Mouse (Mus musculus) adrenal gland, adult (tissue): ENCODE data around the gene Acads.
"Not testable (repeated sequence)": the region's sequence is repeated elsewhere in the genome, so short reads cannot be mapped to it uniquely, and the experiment has no call there.

ENCODE experiments used
- DNase-seq, 2 experiments: peaks; one replicate each; pipeline ENCODE4 v3.0.0; 2022 to 2023; ENCODE audit warnings: low spot score in 1 of 2; ENCODE audit not compliant: inconsistent age in 2 of 2

Acads gene

DNA sequence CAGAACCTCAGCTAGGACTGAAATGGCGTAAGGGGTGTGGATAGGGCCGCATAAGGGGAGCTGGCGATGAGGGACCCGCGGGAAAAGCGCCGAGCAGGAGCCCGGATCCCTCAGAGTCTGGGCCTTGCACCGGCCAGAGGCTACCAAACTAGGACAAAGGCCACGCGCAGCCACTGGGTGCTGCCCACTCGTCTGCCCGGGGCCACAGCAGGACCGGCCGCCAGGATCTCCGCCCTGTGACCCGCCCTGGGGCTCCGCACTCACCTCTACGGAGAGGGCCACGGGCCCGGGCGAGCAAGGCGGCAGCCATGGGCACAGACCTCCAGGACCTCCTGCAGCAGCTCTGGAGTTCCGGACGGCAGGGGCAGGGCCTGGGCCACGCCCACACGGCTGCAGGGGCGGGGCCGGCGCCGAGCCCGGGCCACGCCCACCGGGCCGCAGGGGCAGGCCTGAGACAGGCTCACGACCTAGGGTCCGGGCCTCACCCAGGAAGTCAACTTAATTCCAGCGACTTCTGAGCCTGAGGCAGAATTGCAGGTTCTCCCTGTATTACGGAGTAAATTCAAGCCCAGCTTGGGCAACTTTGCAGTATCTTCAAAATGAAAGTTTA lies at the start of gene Acads:
Gene Acads (minus strand): TSS at position 386 of the 610 bp plus-strand sequence.
- DNase-seq, result peak; percentile 94 to 97

DNA sequence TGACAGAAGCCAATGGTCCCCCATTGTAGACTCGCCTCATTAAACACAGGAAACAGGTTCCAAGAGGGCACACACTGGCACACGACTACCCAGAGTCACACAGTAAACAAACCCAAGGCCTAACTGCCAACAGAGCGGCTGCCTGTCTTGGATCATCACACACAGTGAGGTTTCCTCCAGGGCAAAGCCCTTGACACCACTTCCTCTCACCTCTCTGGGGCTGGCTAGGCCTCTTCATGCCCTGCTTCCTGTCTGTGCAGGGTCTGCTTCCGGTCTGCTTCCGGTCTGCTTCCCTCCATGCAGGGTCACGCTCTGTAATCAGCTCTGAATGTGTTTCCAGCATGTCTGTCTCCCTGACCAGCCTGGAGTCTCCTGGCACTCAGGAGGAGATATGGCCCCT lies 48.2 kb upstream of the Acads start:
- DNase-seq, result no peak

DNA sequence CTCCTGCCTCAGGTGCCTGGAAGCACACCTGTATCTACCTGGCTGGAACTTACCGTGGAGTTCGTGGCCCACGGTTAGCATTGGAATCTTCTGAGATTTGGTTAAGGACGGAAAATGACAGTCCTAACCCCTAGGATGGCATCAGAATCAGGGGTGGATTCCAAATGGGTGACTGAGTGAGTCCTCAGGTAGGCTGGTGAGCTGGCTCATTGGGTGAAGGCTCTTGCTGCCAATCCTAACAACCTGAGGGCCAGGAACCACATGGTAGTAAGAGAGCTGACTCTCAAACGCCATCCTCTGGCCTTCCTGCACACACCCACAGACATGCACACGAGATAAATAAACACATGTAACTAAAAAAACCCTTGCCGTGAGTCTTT lies 47.7 kb upstream of the Acads start:
- no peak for DNase-seq

DNA sequence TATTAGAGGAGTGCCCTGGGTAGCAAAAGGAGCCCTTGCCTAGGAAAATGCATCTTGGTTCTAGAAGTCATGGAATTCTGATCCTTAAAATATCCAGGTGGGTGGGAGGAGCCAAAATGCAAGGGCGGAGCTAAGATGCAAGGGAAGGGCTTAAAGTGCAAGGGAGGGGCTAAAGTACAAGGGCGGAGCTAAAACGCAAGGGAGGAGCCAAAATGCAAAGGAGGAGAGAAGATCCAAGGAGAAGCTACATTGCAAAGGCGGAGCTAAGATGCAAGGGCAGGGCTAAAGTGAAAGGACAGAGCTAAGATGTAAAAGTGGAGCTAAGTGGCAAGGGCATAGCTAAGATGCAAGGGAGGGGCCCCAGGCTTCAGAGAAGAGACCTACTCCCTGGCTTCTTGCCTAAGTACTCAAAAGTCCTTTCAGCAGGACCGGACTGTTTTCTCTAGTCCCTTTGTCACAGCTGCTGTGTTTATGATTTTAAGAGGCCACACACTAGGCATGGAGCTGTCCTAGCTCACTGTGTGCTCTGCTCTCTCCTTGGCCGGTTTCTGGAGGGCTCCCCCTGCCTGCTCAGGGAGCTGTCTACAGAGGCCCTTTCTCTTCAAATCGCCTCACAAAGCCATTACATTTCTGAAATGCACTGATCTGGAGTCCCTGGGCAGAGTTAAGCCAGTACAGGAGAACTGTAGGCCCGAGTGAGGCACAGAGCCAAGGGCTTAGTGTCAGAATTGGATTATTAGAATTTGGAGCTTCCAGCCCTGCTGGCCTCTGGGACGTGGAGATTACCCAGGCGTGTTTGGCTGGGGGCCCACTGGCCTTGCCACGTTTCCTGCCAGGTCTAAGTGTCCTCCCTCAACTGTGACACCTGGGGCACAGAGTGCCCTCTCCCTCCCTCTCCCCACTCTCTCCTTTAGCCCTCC lies 47.0 kb upstream of the Acads start:
- DNase-seq, result peak in 1 of 2 experiments; percentile 64

DNA sequence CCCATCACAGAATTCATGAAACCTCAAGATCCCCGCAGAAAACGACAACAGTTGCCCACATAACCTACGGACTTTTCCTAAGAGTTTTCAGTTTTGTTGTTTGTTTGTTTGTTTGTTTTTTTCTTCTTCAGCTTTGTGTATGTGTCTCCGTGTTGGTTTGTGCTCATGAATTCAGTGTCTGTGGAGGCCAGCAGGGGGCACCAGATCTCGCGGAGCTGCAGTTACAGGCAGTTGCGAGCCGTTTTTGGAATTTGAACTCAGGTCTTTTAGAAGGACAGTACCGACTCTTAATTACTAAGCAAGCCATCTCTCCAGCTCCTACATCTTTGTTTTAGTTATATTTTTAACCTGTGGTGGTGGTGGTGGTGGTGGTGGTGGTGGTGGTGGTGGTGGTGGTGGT lies 46.2 kb upstream of the Acads start:
- DNase-seq, result no peak

DNA sequence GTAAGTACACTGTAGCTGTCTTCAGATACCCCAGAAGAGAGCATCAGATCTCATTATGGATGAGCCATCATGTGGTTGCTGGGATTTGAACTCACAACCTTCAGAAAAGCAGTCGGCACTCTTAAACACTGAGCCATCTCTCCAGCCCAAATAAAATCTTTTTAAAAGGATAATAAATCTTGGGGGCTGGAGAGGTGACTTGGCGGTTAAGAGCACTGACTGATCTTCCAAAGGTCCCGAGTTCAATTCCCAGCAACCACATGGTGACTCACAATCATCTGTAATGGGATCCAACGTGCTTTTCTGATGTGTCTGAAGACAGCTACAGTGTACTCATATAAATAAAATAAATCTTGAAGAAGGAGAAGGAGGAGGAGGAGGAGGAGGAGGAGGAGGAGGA lies 45.3 kb upstream of the Acads start:
- DNase-seq, result not testable (repeated sequence)

DNA sequence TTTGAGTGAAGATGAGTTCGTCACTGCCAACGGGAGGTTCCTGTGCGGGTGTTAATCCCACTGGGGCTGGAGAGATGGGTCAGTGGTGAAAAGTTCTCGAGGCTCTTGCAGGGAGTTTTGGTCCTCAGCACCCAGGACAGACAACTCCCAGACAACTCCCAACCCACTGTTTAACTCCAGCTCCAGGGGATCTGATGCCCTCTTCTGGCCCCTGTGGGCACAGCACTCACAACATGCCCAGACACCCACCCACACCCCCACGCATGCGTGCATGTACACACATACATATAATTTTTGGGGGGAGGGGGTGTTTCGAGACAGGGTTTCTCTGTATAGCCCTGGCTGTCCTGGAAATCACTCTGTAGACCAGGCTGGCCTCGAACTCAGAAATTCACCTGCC lies 44.4 kb upstream of the Acads start:
- peak; percentile 71 to 85 for DNase-seq

- not testable (repeated sequence) for DNase-seq
These were observed 42.8 kb upstream of the Acads start for GRCm38 (mm10) chr5:115161940-115162279.

- peak; percentile 64 to 87 for DNase-seq
These were observed 42.2 kb upstream of the Acads start for GRCm38 (mm10) chr5:115161064-115161939.

DNA sequence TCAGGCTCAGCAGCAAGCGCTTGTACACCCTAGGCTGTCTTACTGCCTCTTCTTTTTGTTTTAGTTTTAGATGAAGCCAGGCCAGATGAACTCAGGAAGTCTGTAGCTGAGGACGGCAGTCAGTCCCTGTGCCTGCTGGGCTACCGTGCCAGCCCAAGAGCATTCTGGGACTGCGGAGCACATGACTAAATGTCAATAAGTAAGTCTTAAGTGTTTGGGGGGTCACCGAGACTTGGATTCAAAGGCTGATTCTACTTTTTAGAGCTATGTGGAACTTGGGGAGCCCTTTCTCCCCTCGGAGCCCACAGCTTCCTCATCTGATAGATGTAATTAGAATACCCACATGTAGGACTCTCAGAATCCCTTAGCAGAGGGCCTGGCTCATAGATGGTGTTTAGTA lies 41.5 kb upstream of the Acads start:
- no peak for DNase-seq

DNA sequence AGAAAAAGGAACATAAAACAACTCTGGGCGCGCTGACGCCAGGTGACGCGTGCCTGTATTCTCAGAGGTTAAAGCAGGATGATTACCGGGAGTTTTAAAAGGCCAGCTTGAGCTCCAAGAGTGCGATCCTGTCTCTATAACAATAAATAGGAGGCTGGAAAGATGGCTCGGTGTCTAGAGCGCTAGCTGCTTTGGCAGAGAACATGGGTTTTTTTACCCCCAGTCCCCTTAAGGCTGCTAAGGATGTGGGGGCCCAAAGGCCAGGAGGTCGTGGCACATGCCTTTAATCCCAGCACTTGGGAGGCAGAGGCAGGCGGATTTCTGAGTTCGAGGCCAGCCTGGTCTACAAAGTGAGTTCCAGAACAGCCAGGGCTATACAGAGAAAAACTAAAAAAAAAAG lies 40.0 kb upstream of the Acads start:
- no peak for DNase-seq

DNA sequence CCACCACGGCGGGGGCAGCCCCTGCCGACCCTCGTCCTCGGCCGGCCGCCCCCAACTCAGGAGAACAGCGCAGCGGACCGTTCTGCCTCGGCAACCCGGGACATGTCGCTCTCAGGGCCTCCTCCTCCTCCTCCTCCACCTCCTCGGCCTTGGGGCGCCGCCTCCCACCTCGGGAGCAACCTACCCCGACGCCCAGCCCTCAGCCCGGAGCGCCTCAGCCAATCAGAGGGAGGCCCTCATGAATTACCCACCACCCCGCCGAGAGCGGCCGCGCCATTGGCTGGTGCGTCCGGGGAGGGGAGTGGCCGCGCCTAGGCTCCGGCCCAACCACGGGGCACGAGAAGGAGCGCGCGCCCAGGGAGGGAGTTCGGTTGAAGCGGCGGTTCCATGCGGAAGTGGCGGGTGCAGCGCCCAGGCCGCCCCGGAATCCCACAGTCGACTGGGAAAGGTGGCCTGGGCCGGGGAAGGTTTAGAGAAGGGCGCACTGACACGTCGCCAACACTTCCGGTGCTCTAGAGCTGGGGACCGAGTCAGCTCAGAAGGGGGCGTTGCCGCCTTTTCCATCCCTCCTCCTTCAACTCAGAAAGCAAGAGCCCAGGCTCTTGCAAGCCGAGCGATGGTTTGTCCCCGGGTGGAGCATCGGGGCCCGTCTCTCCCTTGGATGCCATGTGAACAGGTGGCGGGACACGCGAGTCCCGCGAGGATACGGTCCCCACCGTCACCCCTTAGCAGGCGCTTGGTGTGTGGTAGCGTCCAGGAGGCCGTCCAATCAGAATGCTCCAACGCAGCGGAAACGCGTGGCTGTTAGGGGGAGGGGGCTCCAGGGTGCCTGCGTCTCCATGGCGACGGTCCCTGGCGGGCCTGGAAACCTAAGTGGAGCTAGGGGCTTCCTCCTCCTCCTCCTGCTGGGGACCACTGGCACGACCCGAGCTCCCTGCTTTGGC lies 39.2 kb upstream of the Acads start, which contains the start of gene Mlec:
Gene Mlec (minus strand): TSS at position 140 of the 944 bp plus-strand sequence.
- peak; percentile 99 to 100 for DNase-seq

GRCm38 (mm10) chr5:115156933-115157589 lies 37.9 kb upstream of the Acads start:
- DNase-seq, result peak; percentile 45 to 73

- no peak for DNase-seq
These were observed 37.3 kb upstream of the Acads start for GRCm38 (mm10) chr5:115156401-115156800.

- no peak for DNase-seq
These were observed 36.7 kb upstream of the Acads start for GRCm38 (mm10) chr5:115155831-115156230.

GRCm38 (mm10) chr5:115155156-115155631 lies 36.0 kb upstream of the Acads start:
- DNase-seq, result peak in 1 of 2 experiments; percentile 66

GRCm38 (mm10) chr5:115152132-115152956 lies 33.2 kb upstream of the Acads start:
- DNase-seq, result peak in 1 of 2 experiments; percentile 61

DNA sequence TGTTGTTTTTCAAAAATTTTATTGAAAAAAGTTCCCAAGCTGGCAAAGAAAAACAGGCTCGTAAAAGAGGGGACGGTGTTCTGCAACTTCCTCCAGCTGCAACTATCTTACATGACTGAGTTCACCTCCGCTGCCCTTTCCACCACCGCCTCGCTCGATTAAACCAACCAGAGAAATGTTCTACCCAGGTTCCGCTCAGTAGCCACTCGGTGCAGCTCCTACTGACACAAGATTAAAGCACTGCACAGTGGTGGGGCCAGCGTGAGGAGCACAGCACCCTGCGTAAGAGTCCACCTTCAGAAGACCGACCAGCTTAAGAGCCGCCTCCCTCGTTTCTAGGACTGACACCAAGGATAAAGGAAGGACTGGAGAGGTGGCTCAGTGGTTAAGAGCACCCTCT lies 32.3 kb upstream of the Acads start:
- no peak for DNase-seq

DNA sequence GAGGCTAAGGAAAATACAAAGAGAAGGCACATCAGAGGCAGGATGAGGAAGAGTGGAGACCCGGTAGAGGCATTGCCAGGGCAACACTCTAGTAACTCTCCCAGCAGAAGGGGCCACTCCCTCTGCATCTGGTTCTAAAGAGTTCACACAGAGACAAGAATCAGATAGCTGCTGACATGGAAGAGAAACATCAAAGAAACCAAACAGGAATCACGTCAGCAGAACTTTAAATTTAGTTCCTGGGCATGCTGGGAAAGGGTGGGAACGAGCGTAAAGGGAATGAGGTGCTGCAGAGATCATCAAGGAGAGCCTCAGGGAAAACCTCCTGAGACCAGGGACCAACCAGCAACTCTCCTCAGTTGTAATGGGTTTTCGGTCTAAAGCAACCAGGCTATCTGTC lies 31.8 kb upstream of the Acads start:
- no peak for DNase-seq
